Mouse (Mus musculus): ENCODE results near the gene Bex1. TPM values are rescaled to one million over a fixed set of nuclear protein-coding genes. Genes with fewer than 3 reads are reported as not detected.
A peak's percentile ranks its signal among the peaks of the same experiment; 100 is the strongest.

Gene Bex1
- polyA plus RNA-seq, 1 experiment from 2014 or later = 0.86 TPM

DNA sequence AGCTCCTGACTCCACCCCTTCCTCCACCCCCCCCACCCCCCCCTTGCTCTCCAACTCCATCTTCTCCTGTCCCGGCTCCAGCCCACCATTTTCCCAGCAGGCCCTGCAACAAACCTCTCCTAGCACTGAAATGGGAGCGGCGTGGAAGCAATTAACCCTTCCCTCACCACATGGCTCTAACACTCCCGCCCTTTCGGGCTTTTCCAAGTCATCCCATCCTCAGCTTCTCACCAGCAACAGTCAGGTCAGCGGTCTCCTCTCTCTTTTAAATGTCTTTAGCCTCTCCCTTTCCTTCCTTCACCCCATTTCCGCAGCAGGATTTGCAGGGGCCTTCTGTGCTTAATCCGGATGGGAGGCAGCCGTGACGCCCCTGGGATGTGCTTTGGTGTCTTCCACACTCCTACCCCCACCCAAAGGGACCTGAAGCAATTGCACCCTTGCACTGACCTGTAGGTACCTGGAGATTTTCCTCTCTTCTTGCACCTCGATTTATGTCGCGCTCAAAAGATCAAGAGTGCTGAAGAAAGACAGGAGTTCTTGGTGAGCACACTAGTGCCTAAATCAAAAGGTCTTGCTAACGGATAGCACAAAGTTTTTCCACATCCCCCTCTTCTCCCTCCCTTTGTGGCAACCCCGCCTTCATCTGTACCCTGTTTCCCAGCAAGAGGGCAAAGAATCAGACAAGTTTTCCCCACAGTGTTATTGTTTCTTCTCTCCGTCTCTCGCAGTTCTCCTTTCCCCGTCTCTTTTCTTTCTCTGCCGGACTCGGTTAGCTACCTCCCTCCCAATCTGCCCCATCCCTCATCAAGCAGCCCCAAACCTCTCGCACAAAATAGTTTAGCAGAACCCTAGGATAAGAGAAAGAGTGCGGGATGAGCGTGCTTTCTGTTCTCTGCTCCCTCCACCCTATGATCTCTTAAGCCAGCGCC lies 43.9 kb downstream of the Bex1 start:
- H3K27me3 ChIP-seq = peaks cover 18% of the 10 kb centered on the region
- ChIA-PET POLR2A (no interaction called here), CTCF (interaction anchor here (1.2 kb wide), 1 partner anchor 13 kb away, joined by 3 read pairs; no protein-coding TSS in a partner anchor)
- ATAC-seq (peak; percentile 40), DNase-seq (ENCODE audit: low read depth, low spot score) (peak; percentile 19)
- no peak for TF ChIP-seq CTCF (IDR thresholded peaks at IDR 0.05)
- in situ Hi-C loops (cut with MboI; ENCODE audit: low pct_unique_long_range_greater_than_20kb) = no loop called here

DNA sequence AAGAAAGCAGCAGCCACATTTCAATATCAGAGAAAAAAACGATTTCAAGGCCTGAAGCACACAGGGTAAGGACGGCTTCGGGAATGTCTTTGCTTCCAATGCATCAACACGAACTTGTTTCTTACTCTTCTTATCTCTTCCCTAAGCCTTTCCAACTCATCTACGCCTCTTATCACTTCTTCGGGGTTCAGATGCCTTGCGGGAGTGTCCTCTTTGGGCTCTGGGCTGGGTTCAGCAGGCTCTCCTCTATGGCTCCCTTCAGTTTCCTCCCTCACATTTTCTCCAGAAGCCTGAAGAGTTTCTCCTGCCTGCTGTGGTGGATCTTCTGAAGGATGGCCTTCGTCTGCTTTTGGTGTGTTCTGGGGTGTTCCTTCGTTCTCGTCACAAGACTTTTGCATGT lies 44.7 kb downstream of the Bex1 start:
- ChIA-PET POLR2A (no interaction called here), CTCF (no interaction called here)
- ATAC-seq (no peak), DNase-seq (ENCODE audit: low read depth, low spot score) (no peak)
- TF ChIP-seq CTCF (IDR thresholded peaks at IDR 0.05) = no peak
- H3K27me3 ChIP-seq = peaks cover 18% of the 10 kb centered on the region
- in situ Hi-C loops (cut with MboI; ENCODE audit: low pct_unique_long_range_greater_than_20kb) = no loop called here

Other genes with a start within 250 kb of the Bex1 start
- gene Arxes2, start 221.7 kb downstream of the Bex1 start, polyA plus RNA-seq (2021) = 2.8 TPM
- 0.68 TPM for gene Arxes1, start 182.1 kb downstream of the Bex1 start, polyA plus RNA-seq (2021)
- 0.27 TPM for gene Bex2, start 147.3 kb downstream of the Bex1 start, polyA plus RNA-seq (2021)
- gene Nxf3, start 130.3 kb downstream of the Bex1 start, polyA plus RNA-seq (2021) = not detected
- gene Bex4, start 76.5 kb downstream of the Bex1 start, polyA plus RNA-seq (2021) = not detected
- gene Tceal8, start 43.2 kb downstream of the Bex1 start, polyA plus RNA-seq (2021) = 64.6 TPM
- not detected for gene Tceal5, start 11.6 kb downstream of the Bex1 start, polyA plus RNA-seq (2021)
- not detected for gene Tceal7, start 734 bp downstream of the Bex1 start, polyA plus RNA-seq (2021)
- 401 TPM for gene Tceal9, start 29.6 kb upstream of the Bex1 start, polyA plus RNA-seq (2021)
- 454 TPM for gene Bex3, start 54.7 kb upstream of the Bex1 start, polyA plus RNA-seq (2021)

Measured in Patski (cell line).